Comparison of ENCODE assay signal across 16 mouse cellular contexts in genomic region chr14:118944702-118945101, GRCm38 (mm10).
"Had no signal": no experiment of that assay in that cellular context is flagged by ENCODE, and none has a peak within 500 bp of the region (broad histone marks: within the 10 kb centered on the region; RNA-seq: fewer than 3 reads in every experiment).

No protein-coding gene starts in this region.

- H3K27me3 ChIP-seq: lung, embryonic 15.5 days; megakaryocyte, embryonic 14.5 days; midbrain, embryonic 13.5 days; midbrain, embryonic 15.5 days; neural tube, embryonic 12.5 days; stomach, embryonic 15.5 days had no signal

- H3K27ac ChIP-seq: liver, embryonic 14.5 days; lung, embryonic 15.5 days; macrophage; midbrain, embryonic 13.5 days; midbrain, embryonic 15.5 days; neural tube, embryonic 12.5 days; stomach, embryonic 15.5 days; stomach, postnatal 0 days had no signal

- ATAC-seq: lung, postnatal 0 days; midbrain, embryonic 13.5 days; midbrain, embryonic 15.5 days had no signal

- H3K36me3 ChIP-seq: lung, embryonic 15.5 days; midbrain, embryonic 13.5 days; midbrain, embryonic 15.5 days; neural tube, embryonic 12.5 days; stomach, embryonic 15.5 days had no signal

- H3K9me3 ChIP-seq: lung, embryonic 15.5 days; megakaryocyte, embryonic 14.5 days; midbrain, embryonic 13.5 days; midbrain, embryonic 15.5 days; neural tube, embryonic 12.5 days; stomach, embryonic 15.5 days had no signal

- H3K4me1 ChIP-seq: midbrain, embryonic 15.5 days had no signal

- H3K4me3 ChIP-seq: lung, embryonic 15.5 days; megakaryocyte, embryonic 14.5 days; midbrain, embryonic 13.5 days; midbrain, embryonic 15.5 days; neural tube, embryonic 12.5 days; stomach, embryonic 15.5 days had no signal

- DNase-seq: lung, adult 2 months; lung, postnatal 36 days; right cerebral cortex, postnatal 14 days; thymus, adult 2 months; thymus, postnatal 25 days; thymus, postnatal 4 days had no signal
